Mouse (Mus musculus): ENCODE results near the gene Krt25. TPM values are rescaled to one million over a fixed set of nuclear protein-coding genes. Genes with fewer than 3 reads are reported as not detected.

Gene Krt25
- polyA plus RNA-seq, 1 experiment from 2014 or later, result not detected

GRCm38 (mm10) chr11:99316543-99316942 lies 6.2 kb downstream of the Krt25 start:
- no peaks in the 10 kb centered on the region for H3K9me3 ChIP-seq
- no peak overlapping the region for H3K27ac ChIP-seq (replicated peaks)
- no peak overlapping the region for H3K4me3 ChIP-seq
- DNase-seq (ENCODE audit: low spot score), result no peak
- no peaks in the 10 kb centered on the region for H3K36me3 ChIP-seq (replicated peaks)
- WGBS, result 74% methylated on average over 8 of the region's 8 CpGs
- no peaks in the 10 kb centered on the region for H3K27me3 ChIP-seq (replicated peaks; ENCODE audit: low read depth, poor library complexity, severe bottlenecking)
- H3K4me1 ChIP-seq, result no peaks in the 10 kb centered on the region

- H3K27me3 ChIP-seq (replicated peaks; ENCODE audit: low read depth, poor library complexity, severe bottlenecking), result no peaks in the 10 kb centered on the region
- no peaks in the 10 kb centered on the region for H3K9me3 ChIP-seq
- H3K4me3 ChIP-seq, result no peak overlapping the region
- no peaks in the 10 kb centered on the region for H3K4me1 ChIP-seq
- no peak for DNase-seq (ENCODE audit: low spot score)
- no peaks in the 10 kb centered on the region for H3K36me3 ChIP-seq (replicated peaks)
- WGBS, result 83% methylated on average over 2 of the region's 2 CpGs
- H3K27ac ChIP-seq (replicated peaks), result no peak overlapping the region
These were observed 8.2 kb downstream of the Krt25 start for GRCm38 (mm10) chr11:99314594-99314993.

GRCm38 (mm10) chr11:99310882-99311281 lies 11.9 kb downstream of the Krt25 start:
- no peaks in the 10 kb centered on the region for H3K27me3 ChIP-seq (replicated peaks; ENCODE audit: low read depth, poor library complexity, severe bottlenecking)
- WGBS, result 89% methylated on average over 1 of the region's 1 CpGs
- no peaks in the 10 kb centered on the region for H3K9me3 ChIP-seq
- DNase-seq (ENCODE audit: low spot score), result no peak
- H3K4me1 ChIP-seq, result no peaks in the 10 kb centered on the region
- H3K4me3 ChIP-seq, result no peak overlapping the region
- H3K36me3 ChIP-seq (replicated peaks), result no peaks in the 10 kb centered on the region
- no peak overlapping the region for H3K27ac ChIP-seq (replicated peaks)

GRCm38 (mm10) chr11:99307579-99307978 lies 15.2 kb downstream of the Krt25 start:
- H3K9me3 ChIP-seq, result no peaks in the 10 kb centered on the region
- WGBS, result 34% methylated on average over 2 of the region's 2 CpGs
- H3K4me3 ChIP-seq, result no peak overlapping the region
- DNase-seq (ENCODE audit: low spot score), result peak; percentile 76
- no peak overlapping the region for H3K27ac ChIP-seq (replicated peaks)
- H3K36me3 ChIP-seq (replicated peaks), result no peaks in the 10 kb centered on the region
- no peaks in the 10 kb centered on the region for H3K4me1 ChIP-seq
- no peaks in the 10 kb centered on the region for H3K27me3 ChIP-seq (replicated peaks; ENCODE audit: low read depth, poor library complexity, severe bottlenecking)

GRCm38 (mm10) chr11:99295039-99295438 lies 27.7 kb downstream of the Krt25 start:
- Histone ChIP-seq H3K4me3 (no peak overlapping the region), H3K27ac (replicated peaks) (no peak overlapping the region), H3K27me3 (replicated peaks; ENCODE audit: low read depth, poor library complexity, severe bottlenecking) (no peaks in the 10 kb centered on the region), H3K9me3 (no peaks in the 10 kb centered on the region), H3K36me3 (replicated peaks) (no peaks in the 10 kb centered on the region), H3K4me1 (no peaks in the 10 kb centered on the region)
- WGBS, result 68% methylated on average over 5 of the region's 5 CpGs
- no peak for DNase-seq (ENCODE audit: low spot score)

- Histone ChIP-seq H3K4me1 (no peaks in the 10 kb centered on the region), H3K27ac (replicated peaks) (no peak overlapping the region), H3K9me3 (no peaks in the 10 kb centered on the region), H3K27me3 (replicated peaks; ENCODE audit: low read depth, poor library complexity, severe bottlenecking) (no peaks in the 10 kb centered on the region), H3K36me3 (replicated peaks) (no peaks in the 10 kb centered on the region), H3K4me3 (no peak overlapping the region)
- peak; percentile 53 for DNase-seq (ENCODE audit: low spot score)
- 63% methylated on average over 5 of the region's 5 CpGs for WGBS
These were observed 29.9 kb downstream of the Krt25 start for GRCm38 (mm10) chr11:99292846-99293245.

- DNase-seq (ENCODE audit: low spot score), result no peak
- WGBS, result 55% methylated on average over 11 of the region's 11 CpGs
- Histone ChIP-seq H3K4me3 (no peak within 1 kb of the TSS), H3K9me3 (no peaks in the 10 kb centered on the region), H3K36me3 (replicated peaks) (no peaks in the 10 kb centered on the region), H3K27me3 (replicated peaks; ENCODE audit: low read depth, poor library complexity, severe bottlenecking) (0 out of 2 replicates have a peak, but pooled peaks cover 3% of the 10 kb centered on the region), H3K27ac (replicated peaks) (peak within 1 kb of the TSS; percentile 51), H3K4me1 (peaks cover 12% of the 10 kb centered on the region)
These were observed 37.9 kb downstream of the Krt25 start, which contains the start of gene Krt24 for GRCm38 (mm10) chr11:99284833-99285312. TSS of gene Krt24 (minus strand) at chr11:99285262.

- no peaks in the 10 kb centered on the region for H3K9me3 ChIP-seq
- no peak overlapping the region for H3K27ac ChIP-seq (replicated peaks)
- no peaks in the 10 kb centered on the region for H3K36me3 ChIP-seq (replicated peaks)
- 0 out of 2 replicates have a peak, but pooled peaks cover 3% of the 10 kb centered on the region for H3K27me3 ChIP-seq (replicated peaks; ENCODE audit: low read depth, poor library complexity, severe bottlenecking)
- DNase-seq (ENCODE audit: low spot score), result no peak
- no peak overlapping the region for H3K4me3 ChIP-seq
- peaks cover 12% of the 10 kb centered on the region for H3K4me1 ChIP-seq
- 84% methylated on average over 5 of the region's 5 CpGs for WGBS
These were observed 38.7 kb downstream of the Krt25 start for GRCm38 (mm10) chr11:99284011-99284410.

GRCm38 (mm10) chr11:99283334-99283733 lies 39.4 kb downstream of the Krt25 start:
- Histone ChIP-seq H3K4me1 (peaks cover 12% of the 10 kb centered on the region), H3K27ac (replicated peaks) (no peak overlapping the region), H3K9me3 (no peaks in the 10 kb centered on the region), H3K4me3 (no peak overlapping the region), H3K36me3 (replicated peaks) (no peaks in the 10 kb centered on the region), H3K27me3 (replicated peaks; ENCODE audit: low read depth, poor library complexity, severe bottlenecking) (0 out of 2 replicates have a peak, but pooled peaks cover 3% of the 10 kb centered on the region)
- WGBS, result 62% methylated on average over 4 of the region's 4 CpGs
- no peak for DNase-seq (ENCODE audit: low spot score)

GRCm38 (mm10) chr11:99281116-99281515 lies 41.6 kb downstream of the Krt25 start:
- 0 out of 2 replicates have a peak, but pooled peaks cover 3% of the 10 kb centered on the region for H3K27me3 ChIP-seq (replicated peaks; ENCODE audit: low read depth, poor library complexity, severe bottlenecking)
- no peak for DNase-seq (ENCODE audit: low spot score)
- H3K4me3 ChIP-seq, result no peak overlapping the region
- H3K36me3 ChIP-seq (replicated peaks), result no peaks in the 10 kb centered on the region
- 84% methylated on average over 9 of the region's 9 CpGs for WGBS
- peaks cover 12% of the 10 kb centered on the region for H3K4me1 ChIP-seq
- H3K27ac ChIP-seq (replicated peaks), result no peak overlapping the region
- H3K9me3 ChIP-seq, result no peaks in the 10 kb centered on the region

GRCm38 (mm10) chr11:99279986-99280385 lies 42.8 kb downstream of the Krt25 start:
- peaks cover 14% of the 10 kb centered on the region for H3K4me1 ChIP-seq
- no peaks in the 10 kb centered on the region for H3K9me3 ChIP-seq
- 80% methylated on average over 5 of the region's 5 CpGs for WGBS
- H3K4me3 ChIP-seq, result no peak overlapping the region
- no peaks in the 10 kb centered on the region for H3K36me3 ChIP-seq (replicated peaks)
- 0 out of 2 replicates have a peak, but pooled peaks cover 3% of the 10 kb centered on the region for H3K27me3 ChIP-seq (replicated peaks; ENCODE audit: low read depth, poor library complexity, severe bottlenecking)
- no peak for DNase-seq (ENCODE audit: low spot score)
- no peak overlapping the region for H3K27ac ChIP-seq (replicated peaks)

- WGBS, result 57% methylated on average over 7 of the region's 7 CpGs
- H3K4me1 ChIP-seq, result peaks cover 7% of the 10 kb centered on the region
- no peaks in the 10 kb centered on the region for H3K9me3 ChIP-seq
- H3K36me3 ChIP-seq (replicated peaks), result no peaks in the 10 kb centered on the region
- peak; percentile 30 for DNase-seq (ENCODE audit: low spot score)
- no peak overlapping the region for H3K27ac ChIP-seq (replicated peaks)
- H3K27me3 ChIP-seq (replicated peaks; ENCODE audit: low read depth, poor library complexity, severe bottlenecking), result 0 out of 2 replicates have a peak, but pooled peaks cover 4% of the 10 kb centered on the region
- no peak overlapping the region for H3K4me3 ChIP-seq
These were observed 46.0 kb downstream of the Krt25 start for GRCm38 (mm10) chr11:99276786-99277185.

GRCm38 (mm10) chr11:99275624-99276023 lies 47.1 kb downstream of the Krt25 start:
- Histone ChIP-seq H3K27ac (replicated peaks) (no peak overlapping the region), H3K9me3 (no peaks in the 10 kb centered on the region), H3K4me3 (no peak overlapping the region), H3K27me3 (replicated peaks; ENCODE audit: low read depth, poor library complexity, severe bottlenecking) (0 out of 2 replicates have a peak, but pooled peaks cover 4% of the 10 kb centered on the region), H3K4me1 (peaks cover 3% of the 10 kb centered on the region), H3K36me3 (replicated peaks) (no peaks in the 10 kb centered on the region)
- DNase-seq (ENCODE audit: low spot score), result no peak
- WGBS, result 66% methylated on average over 6 of the region's 6 CpGs

Measured in embryonic facial prominence, embryonic 10.5 days (tissue).